Mouse (Mus musculus): ENCODE measurements at regions not wholly inside any gene's neighbourhood (a gene's known extent, or its start where the extent isn't known, plus 50 kb on each side); places are given as distances from the start of the nearest gene placed in this dataset.

DNA sequence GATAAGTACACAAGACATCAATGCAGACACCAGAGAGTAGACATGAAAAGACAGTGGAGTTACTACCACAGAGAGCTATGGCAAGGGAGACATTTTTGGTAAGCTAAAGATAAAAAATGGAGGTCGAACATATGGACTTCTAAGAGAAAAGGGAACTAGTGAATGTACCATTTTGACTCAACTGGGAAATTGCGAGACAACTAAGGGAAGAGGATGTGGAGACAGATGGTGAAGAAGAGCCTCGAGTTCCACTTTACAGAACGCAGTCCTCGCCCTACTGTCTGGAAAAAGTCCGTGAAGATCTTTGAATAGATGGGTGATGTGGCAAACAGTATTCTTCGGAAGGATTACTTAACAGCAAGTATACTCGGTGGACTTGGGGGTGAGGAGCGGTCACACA, 181.2 kb upstream of the Mpped2 start:
- Histone ChIP-seq H3K9me3 (replicated peaks; ENCODE audit: insufficient read depth, low read length) (no peaks in the 10 kb centered on the region), H3K27me3 (ENCODE audit: control insufficient read depth in 1 of 2, insufficient read depth in 2 of 2, low read length in 2 of 2) (no peaks in the 10 kb centered on the region), H3K4me1 (ENCODE audit: control insufficient read depth in 1 of 2, insufficient read depth in 2 of 2, low read length in 2 of 2) (no peaks in the 10 kb centered on the region), H3K9ac (ENCODE audit: control insufficient read depth, low read depth, low read length, poor library complexity, severe bottlenecking) (no peak overlapping the region), H3K36me3 (ENCODE audit: control insufficient read depth in 1 of 2, insufficient read depth in 2 of 2, low read length in 2 of 2) (no peaks in the 10 kb centered on the region), H3K79me2 (ENCODE audit: control insufficient read depth, insufficient read depth, low read length, poor library complexity) (no peaks in the 10 kb centered on the region), H3K27ac (ENCODE audit: control insufficient read depth, low read depth, low read length) (no peak overlapping the region), H3K4me3 (ENCODE audit: control insufficient read depth in 1 of 2, insufficient read depth in 1 of 2, low read depth in 2 of 2, low read length in 2 of 2) (no peak overlapping the region)
- TF ChIP-seq ZNF384 (IDR thresholded peaks at IDR 0.05; ENCODE audit: low read depth, low read length) (no peak), HCFC1 (IDR thresholded peaks at IDR 0.05; ENCODE audit: low read depth, low read length) (no peak), MXI1 (IDR thresholded peaks at IDR 0.05; ENCODE audit: low read depth, low read length) (no peak), JUND (IDR thresholded peaks at IDR 0.05; ENCODE audit: low read depth, low read length) (no peak), NELFE (IDR thresholded peaks at IDR 0.05; ENCODE audit: low read depth, low read length) (no peak), MAZ (IDR thresholded peaks at IDR 0.05; ENCODE audit: low read depth, low read length) (no peak), ZKSCAN1 (IDR thresholded peaks at IDR 0.05; ENCODE audit: low read depth, low read length) (no peak), POLR2AphosphoS5 (IDR thresholded peaks at IDR 0.05; ENCODE audit: borderline replicate concordance, low read depth, low read length) (no peak), USF1 (IDR thresholded peaks at IDR 0.05; ENCODE audit: low read depth, low read length) (no peak), CHD2 (IDR thresholded peaks at IDR 0.05; ENCODE audit: low read length) (no peak), CHD1 (IDR thresholded peaks at IDR 0.05; ENCODE audit: low read depth, low read length) (no peak), TBP (IDR thresholded peaks at IDR 0.05; ENCODE audit: low read depth, low read length) (no peak), CTCF (IDR thresholded peaks at IDR 0.05 in 2 of 3, conservative IDR thresholded peaks at IDR 0.05 in 1 of 3; ENCODE audit: control insufficient read depth in 1 of 3, insufficient read depth in 1 of 3, low read depth in 2 of 3, low read length in 3 of 3, poor library complexity in 1 of 3, severe bottlenecking in 1 of 3) (no peak), SMC3 (IDR thresholded peaks at IDR 0.05; ENCODE audit: low read depth, low read length) (no peak), GATA1 (IDR thresholded peaks at IDR 0.05; ENCODE audit: low read depth, low read length) (no peak), UBTF (IDR thresholded peaks at IDR 0.05; ENCODE audit: borderline replicate concordance, insufficient read depth, low read depth, low read length) (no peak), ZMIZ1 (IDR thresholded peaks at IDR 0.05; ENCODE audit: low read depth, low read length) (no peak), TAL1 (IDR thresholded peaks at IDR 0.05; ENCODE audit: low read length) (no peak)
- no peak for DNase-seq (ENCODE audit: low read depth, low spot score)

DNA sequence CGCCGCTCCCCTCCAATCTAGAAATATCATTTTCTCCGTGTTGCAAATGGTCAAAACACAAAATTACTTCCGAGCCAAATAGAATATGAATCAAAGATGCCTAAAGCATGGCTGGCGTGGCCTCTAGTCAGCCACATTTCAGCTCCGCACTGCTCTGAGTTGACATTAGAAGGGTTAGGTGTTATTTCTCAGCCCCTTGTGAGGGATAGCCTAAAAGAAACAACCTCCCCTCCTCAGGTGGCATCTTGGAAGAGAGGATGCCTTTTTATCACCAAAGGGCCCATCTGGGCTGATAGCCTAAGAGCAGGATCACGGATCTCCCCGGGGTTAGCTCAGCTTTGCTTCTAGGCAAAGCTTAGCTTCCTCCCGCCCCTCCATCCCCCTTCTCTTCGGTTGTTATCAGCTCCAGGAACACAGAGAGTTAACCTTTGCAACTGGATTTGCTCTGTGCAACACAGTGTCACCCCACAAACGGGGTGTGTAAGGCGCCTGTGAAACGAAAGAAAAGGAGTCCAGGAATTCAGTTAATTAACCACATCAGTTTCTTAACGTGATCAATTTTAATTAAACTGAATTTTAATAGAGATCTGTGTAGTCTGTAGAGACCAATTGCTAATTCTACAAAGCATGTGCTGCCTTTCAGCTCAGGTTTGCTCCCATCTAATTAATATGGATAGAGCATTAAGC, 180.6 kb upstream of the Mpped2 start:
- no peak overlapping the region for H3K27ac ChIP-seq (ENCODE audit: control insufficient read depth, low read depth, low read length)
- TF ChIP-seq UBTF (IDR thresholded peaks at IDR 0.05; ENCODE audit: borderline replicate concordance, insufficient read depth, low read depth, low read length) (no peak), MAZ (IDR thresholded peaks at IDR 0.05; ENCODE audit: low read depth, low read length) (no peak), TAL1 (IDR thresholded peaks at IDR 0.05; ENCODE audit: low read length) (no peak), NELFE (IDR thresholded peaks at IDR 0.05; ENCODE audit: low read depth, low read length) (no peak), ETS1 (IDR thresholded peaks at IDR 0.05; ENCODE audit: low read depth, low read length) (no peak), ZMIZ1 (IDR thresholded peaks at IDR 0.05; ENCODE audit: low read depth, low read length) (no peak), CHD1 (IDR thresholded peaks at IDR 0.05; ENCODE audit: low read depth, low read length) (no peak), TBP (IDR thresholded peaks at IDR 0.05; ENCODE audit: low read depth, low read length) (no peak), HCFC1 (IDR thresholded peaks at IDR 0.05; ENCODE audit: low read depth, low read length) (no peak), NRF1 (IDR thresholded peaks at IDR 0.05; ENCODE audit: insufficient read depth, low read depth, low read length, poor library complexity, severe bottlenecking) (no peak), USF2 (IDR thresholded peaks at IDR 0.05; ENCODE audit: borderline replicate concordance in 1 of 2, insufficient read depth in 1 of 2, low read depth in 1 of 2, low read length in 2 of 2) (no peak), MEF2A (IDR thresholded peaks at IDR 0.05; ENCODE audit: extremely low read depth, insufficient replicate concordance, low read depth, low read length, poor library complexity, severe bottlenecking) (no peak), CHD2 (IDR thresholded peaks at IDR 0.05; ENCODE audit: low read length) (no peak), POLR2AphosphoS2 (IDR thresholded peaks at IDR 0.05; ENCODE audit: low read length) (no peak), MAFK (IDR thresholded peaks at IDR 0.05; ENCODE audit: borderline replicate concordance, low read depth, low read length) (no peak), RAD21 (IDR thresholded peaks at IDR 0.05; ENCODE audit: low read depth, low read length) (no peak), TCF12 (IDR thresholded peaks at IDR 0.05; ENCODE audit: low read depth, low read length) (no peak)
- H3K4me3 ChIP-seq (ENCODE audit: control insufficient read depth in 1 of 2, insufficient read depth in 1 of 2, low read depth in 2 of 2, low read length in 2 of 2), result no peak overlapping the region
- H3K79me2 ChIP-seq (ENCODE audit: control insufficient read depth, insufficient read depth, low read length, poor library complexity), result no peaks in the 10 kb centered on the region
- H3K36me3 ChIP-seq (ENCODE audit: control insufficient read depth in 1 of 2, insufficient read depth in 2 of 2, low read length in 2 of 2), result no peaks in the 10 kb centered on the region
- H3K4me1 ChIP-seq (ENCODE audit: control insufficient read depth in 1 of 2, insufficient read depth in 2 of 2, low read length in 2 of 2), result no peaks in the 10 kb centered on the region
- no peak overlapping the region for H3K9ac ChIP-seq (ENCODE audit: control insufficient read depth, low read depth, low read length, poor library complexity, severe bottlenecking)
- no peaks in the 10 kb centered on the region for H3K27me3 ChIP-seq (ENCODE audit: control insufficient read depth in 1 of 2, insufficient read depth in 2 of 2, low read length in 2 of 2)
- no peak for DNase-seq (ENCODE audit: low read depth, low spot score)
- no peaks in the 10 kb centered on the region for H3K9me3 ChIP-seq (replicated peaks; ENCODE audit: insufficient read depth, low read length)
